Mouse (Mus musculus) liver, embryonic 16.5 days (tissue): Measurements from ENCODE around the gene Imp4. TPM values are rescaled to one million over a fixed set of nuclear protein-coding genes. Genes with fewer than 3 reads are reported as not detected.

Experiments
- ATAC-seq: fragments of 200-750 bp; cut with Nextera tagmentation; 2 replicates; pipeline ENCODE4 v1.8.0; 2017; ENCODE audit warnings: low read depth, mild to moderate bottlenecking, moderate number of reproducible peaks, moderate library complexity
- H3K27ac ChIP-seq: fragments of 300-500 bp; sonication (generic); 2 replicates; pipeline ENCODE4 v1.5.1; 2014; ENCODE audit warnings: mild to moderate bottlenecking, low read length
- H3K27me3 ChIP-seq: fragments of 300-500 bp; sonication (generic); 2 replicates; pipeline ENCODE4 v1.6.1; 2014; ENCODE audit warnings: low read depth, low read length, mixed read lengths; ENCODE audit not compliant: control insufficient read depth, insufficient read depth
- H3K36me3 ChIP-seq: fragments of 300-500 bp; sonication (generic); 2 replicates; pipeline ENCODE4 v1.6.1; 2014; ENCODE audit warnings: mild to moderate bottlenecking; ENCODE audit not compliant: control insufficient read depth, insufficient read depth
- H3K4me1 ChIP-seq: fragments of 300-500 bp; sonication (generic); 2 replicates; pipeline ENCODE4 v1.6.1; 2014; ENCODE audit warnings: low read depth, low read length, mixed read lengths; ENCODE audit not compliant: control insufficient read depth
- H3K4me2 ChIP-seq: fragments of 300-500 bp; sonication (generic); 2 replicates; pipeline ENCODE4 v1.6.1; 2014; ENCODE audit warnings: low read depth, low read length, mixed read lengths
- H3K4me3 ChIP-seq: fragments of 300-500 bp; sonication (generic); 2 replicates; pipeline ENCODE4 v1.5.1; 2014; ENCODE audit warnings: low read depth, mild to moderate bottlenecking, low read length
- H3K9ac ChIP-seq: fragments of 300-500 bp; sonication (generic); 2 replicates; pipeline ENCODE4 v1.6.1; 2014; ENCODE audit warnings: low read depth, low read length
- H3K9me3 ChIP-seq: fragments of 300-500 bp; sonication (generic); replicated peaks from 2 replicates; pipeline ENCODE4 v1.6.1; 2016; ENCODE audit warnings: low read length; ENCODE audit not compliant: control insufficient read depth
- WGBS: fragments of 180-500 bp; shearing (Covaris S2); extraction: QIAGEN DNeasy Blood & Tissue Kit; methylation state at CpG from one replicate; pipeline ENCODE4 v1.1.7; 2014; ENCODE audit not compliant: insufficient replicate concordance; 5-methylcytosine and 5-hydroxymethylcytosine counted together
- polyA plus RNA-seq: library from polyadenylated mRNA; unstranded; fragments of >200 nt; fragmentation: Nextera tagmentation; extraction: Ambion mirVana; gene quantifications from 2 replicates; pipeline ENCODE4 v1.2.1, GENCODE M21; 2015

The Imp4 gene
- 44.6 and 46.8 TPM in 2 replicates for polyA plus RNA-seq

GRCm38 (mm10) chr1:34439215-34439960 is at the start of gene Imp4, which contains the start of gene Ccdc115:
Imp4 (plus strand) TSS chr1:34439851.
Ccdc115 (minus strand) TSS chr1:34439672.
- Histone ChIP-seq H3K36me3 (peaks cover 18% of the 10 kb centered on the region), H3K9me3 (no peaks in the 10 kb centered on the region), H3K27ac (peak within 1 kb of the TSS; percentile 67), H3K4me2 (peak within 1 kb of the TSS; percentile 76), H3K9ac (peak within 1 kb of the TSS; percentile 65), H3K4me3 (peak within 1 kb of the TSS; percentile 73), H3K27me3 (no peaks in the 10 kb centered on the region), H3K4me1 (peaks cover 22% of the 10 kb centered on the region)
- WGBS: under 1% methylated on average over 48 of the region's 48 CpGs
- ATAC-seq: peak; percentile 93

- Histone ChIP-seq H3K9me3 (no peaks in the 10 kb centered on the region), H3K4me3 (no peak overlapping the region), H3K4me2 (no peak overlapping the region), H3K27me3 (no peaks in the 10 kb centered on the region), H3K9ac (no peak overlapping the region), H3K36me3 (no peaks in the 10 kb centered on the region), H3K27ac (no peak overlapping the region), H3K4me1 (no peaks in the 10 kb centered on the region)
- 73% methylated on average over 4 of the region's 4 CpGs for WGBS
- ATAC-seq: no peak
These were observed 43.3 kb upstream of the Imp4 start for GRCm38 (mm10) chr1:34396321-34396720.

- Histone ChIP-seq H3K27ac (no peak overlapping the region), H3K4me2 (no peak overlapping the region), H3K4me3 (no peak overlapping the region), H3K36me3 (no peaks in the 10 kb centered on the region), H3K4me1 (no peaks in the 10 kb centered on the region), H3K9me3 (no peaks in the 10 kb centered on the region), H3K9ac (no peak overlapping the region), H3K27me3 (no peaks in the 10 kb centered on the region)
- no peak for ATAC-seq
- 44% methylated on average over 11 of the region's 11 CpGs for WGBS
These were observed 40.3 kb upstream of the Imp4 start for GRCm38 (mm10) chr1:34399182-34399953.

GRCm38 (mm10) chr1:34428466-34428865 is 11.2 kb upstream of the Imp4 start:
- Histone ChIP-seq H3K9ac (no peak overlapping the region), H3K9me3 (peaks cover 9% of the 10 kb centered on the region), H3K4me3 (no peak overlapping the region), H3K4me1 (no peaks in the 10 kb centered on the region; the same call in 1 of the 2 replicates), H3K27me3 (no peaks in the 10 kb centered on the region), H3K4me2 (no peak overlapping the region), H3K36me3 (peaks cover 8% of the 10 kb centered on the region; the same call in 1 of the 2 replicates), H3K27ac (no peak overlapping the region)
- WGBS: 64% methylated on average over 2 of the region's 2 CpGs
- no peak for ATAC-seq

DNA sequence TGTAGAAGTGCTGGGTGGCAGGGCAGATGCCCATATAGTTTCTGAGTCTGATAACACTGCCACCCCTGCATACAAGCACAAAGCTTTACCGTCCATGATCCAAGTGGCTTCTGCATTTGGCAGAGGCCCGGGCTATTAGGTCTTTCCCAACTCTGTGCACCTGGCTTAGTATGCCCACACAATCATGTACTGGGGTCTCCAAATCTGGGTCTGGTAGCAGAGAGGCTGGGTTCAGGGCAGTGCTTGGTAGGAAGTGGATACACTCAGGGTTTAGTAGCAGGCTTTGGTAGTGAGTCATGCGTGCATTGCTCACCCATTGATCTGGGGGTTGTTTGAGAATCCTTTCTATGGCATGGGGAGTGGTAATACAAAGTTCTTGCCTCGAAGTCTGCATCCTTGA is 10.4 kb upstream of the Imp4 start:
- Histone ChIP-seq H3K4me2 (no peak overlapping the region), H3K36me3 (peaks cover 8% of the 10 kb centered on the region; the same call in 1 of the 2 replicates), H3K9me3 (peaks cover 9% of the 10 kb centered on the region), H3K9ac (no peak overlapping the region), H3K27ac (no peak overlapping the region), H3K4me1 (peaks cover 5% of the 10 kb centered on the region), H3K4me3 (no peak overlapping the region), H3K27me3 (no peaks in the 10 kb centered on the region)
- WGBS: 73% methylated on average over 4 of the region's 4 CpGs
- no peak for ATAC-seq

GRCm38 (mm10) chr1:34430981-34431380 is 8.7 kb upstream of the Imp4 start:
- Histone ChIP-seq H3K27ac (no peak overlapping the region), H3K4me2 (no peak overlapping the region), H3K4me3 (no peak overlapping the region), H3K4me1 (peaks cover 13% of the 10 kb centered on the region), H3K36me3 (peaks cover 8% of the 10 kb centered on the region; the same call in 1 of the 2 replicates), H3K27me3 (no peaks in the 10 kb centered on the region), H3K9me3 (peaks cover 9% of the 10 kb centered on the region), H3K9ac (no peak overlapping the region)
- no peak for ATAC-seq
- WGBS: 72% methylated on average over 3 of the region's 3 CpGs

DNA sequence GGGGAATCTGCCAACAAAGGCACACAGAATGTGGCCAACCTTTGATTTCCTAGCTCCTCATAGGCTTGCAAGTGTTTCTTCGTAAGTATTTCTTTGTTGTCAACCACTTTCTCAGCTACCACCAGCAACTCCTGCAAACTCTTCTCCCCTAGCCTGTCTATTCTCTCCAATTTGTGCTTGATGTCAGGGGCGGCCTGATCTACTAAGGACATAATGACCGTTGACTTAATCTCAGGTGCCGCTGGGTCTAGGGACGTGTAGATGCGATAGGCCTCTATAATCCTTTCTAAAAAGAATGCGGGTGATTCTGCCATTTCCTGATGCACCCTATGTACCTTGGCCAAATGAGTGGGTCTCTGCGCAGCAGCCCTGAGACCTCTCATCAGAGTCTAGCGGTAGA is 8.2 kb upstream of the Imp4 start:
- Histone ChIP-seq H3K27me3 (no peaks in the 10 kb centered on the region), H3K9me3 (peaks cover 9% of the 10 kb centered on the region), H3K4me2 (no peak overlapping the region), H3K27ac (no peak overlapping the region), H3K36me3 (peaks cover 8% of the 10 kb centered on the region; the same call in 1 of the 2 replicates), H3K4me3 (no peak overlapping the region), H3K9ac (no peak overlapping the region), H3K4me1 (peaks cover 13% of the 10 kb centered on the region)
- WGBS: 86% methylated on average over 9 of the region's 9 CpGs
- ATAC-seq: no peak

DNA sequence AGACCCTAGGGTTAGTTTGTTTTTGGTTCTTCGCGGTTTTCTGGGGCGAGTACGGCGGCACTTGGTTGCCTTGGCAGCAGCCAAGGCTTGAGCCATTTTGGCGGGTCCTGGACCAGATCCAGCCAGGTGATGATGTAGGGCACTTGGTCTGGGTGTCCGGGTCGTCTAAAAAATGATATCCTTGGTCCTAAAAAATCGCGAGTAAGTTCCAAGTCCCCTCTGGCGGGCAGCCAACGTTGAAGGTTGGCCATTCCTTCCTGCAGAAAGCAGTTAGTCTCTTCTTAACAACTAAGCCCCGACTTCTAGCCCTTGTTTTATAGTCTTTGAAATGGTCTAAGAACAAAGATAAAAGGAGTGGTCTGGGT is 7.3 kb upstream of the Imp4 start:
- H3K27me3 ChIP-seq: no peaks in the 10 kb centered on the region
- H3K4me2 ChIP-seq: peak overlapping the region; percentile 85
- no peak overlapping the region for H3K9ac ChIP-seq
- peaks cover 9% of the 10 kb centered on the region for H3K9me3 ChIP-seq
- H3K36me3 ChIP-seq: peaks cover 8% of the 10 kb centered on the region; the same call in 1 of the 2 replicates
- H3K4me3 ChIP-seq: peak overlapping the region; percentile 79
- no peak for ATAC-seq
- H3K27ac ChIP-seq: no peak overlapping the region
- peaks cover 13% of the 10 kb centered on the region for H3K4me1 ChIP-seq
- WGBS: 63% methylated on average over 13 of the region's 13 CpGs
